Mouse (Mus musculus): Measurements from ENCODE around the gene Ttc7b.

Ttc7b gene

GRCm38 (mm10) chr12:100415802-100416201, 104.8 kb downstream of the Ttc7b start:
- no peak for DNase-seq (ENCODE audit: low read depth, low spot score)

GRCm38 (mm10) chr12:100414717-100415398, 105.8 kb downstream of the Ttc7b start:
- DNase-seq (ENCODE audit: low read depth, low spot score), result no peak

- no peak for DNase-seq (ENCODE audit: low read depth, low spot score)
Observed at GRCm38 (mm10) chr12:100408714-100409113, 111.9 kb downstream of the Ttc7b start.

- no peak for DNase-seq (ENCODE audit: low read depth, low spot score)
Observed at GRCm38 (mm10) chr12:100408143-100408542, 112.5 kb downstream of the Ttc7b start.

- DNase-seq (ENCODE audit: low read depth, low spot score), result no peak
Observed at GRCm38 (mm10) chr12:100407371-100407770, 113.3 kb downstream of the Ttc7b start.

- DNase-seq (ENCODE audit: low read depth, low spot score), result no peak
Observed at GRCm38 (mm10) chr12:100406094-100406493, 114.5 kb downstream of the Ttc7b start.

GRCm38 (mm10) chr12:100405512-100406030, 115.1 kb downstream of the Ttc7b start:
- DNase-seq (ENCODE audit: low read depth, low spot score), result no peak

GRCm38 (mm10) chr12:100404430-100404829, 116.2 kb downstream of the Ttc7b start:
- DNase-seq (ENCODE audit: low read depth, low spot score), result no peak

- DNase-seq (ENCODE audit: low read depth, low spot score), result no peak
Observed at GRCm38 (mm10) chr12:100403005-100403324, 117.7 kb downstream of the Ttc7b start.

- no peak for DNase-seq (ENCODE audit: low read depth, low spot score)
Observed at GRCm38 (mm10) chr12:100402296-100403004, 118.2 kb downstream of the Ttc7b start.

- no peak for DNase-seq (ENCODE audit: low read depth, low spot score)
Observed at GRCm38 (mm10) chr12:100400119-100400518, 120.5 kb downstream of the Ttc7b start.

- DNase-seq (ENCODE audit: low read depth, low spot score), result no peak
Observed at GRCm38 (mm10) chr12:100399126-100399727, 121.4 kb downstream of the Ttc7b start.

GRCm38 (mm10) chr12:100398268-100398943, 122.2 kb downstream of the Ttc7b start:
- DNase-seq (ENCODE audit: low read depth, low spot score), result no peak

GRCm38 (mm10) chr12:100397432-100398146, 123.0 kb downstream of the Ttc7b start:
- DNase-seq (ENCODE audit: low read depth, low spot score), result no peak

GRCm38 (mm10) chr12:100396806-100397205, 123.8 kb downstream of the Ttc7b start:
- DNase-seq (ENCODE audit: low read depth, low spot score), result no peak

GRCm38 (mm10) chr12:100393532-100393931, 127.1 kb downstream of the Ttc7b start:
- DNase-seq (ENCODE audit: low read depth, low spot score), result no peak

- DNase-seq (ENCODE audit: low read depth, low spot score), result no peak
Observed at GRCm38 (mm10) chr12:100393109-100393508, 127.5 kb downstream of the Ttc7b start.

- DNase-seq (ENCODE audit: low read depth, low spot score), result no peak
Observed at GRCm38 (mm10) chr12:100392466-100392865, 128.2 kb downstream of the Ttc7b start.

GRCm38 (mm10) chr12:100391890-100392289, 128.7 kb downstream of the Ttc7b start:
- DNase-seq (ENCODE audit: low read depth, low spot score), result no peak

GRCm38 (mm10) chr12:100389878-100390710, 130.5 kb downstream of the Ttc7b start:
- DNase-seq (ENCODE audit: low read depth, low spot score), result no peak

- DNase-seq (ENCODE audit: low read depth, low spot score), result no peak
Observed at GRCm38 (mm10) chr12:100386259-100386658, 134.4 kb downstream of the Ttc7b start.
